Mouse (Mus musculus) heart, embryonic 14.5 days (tissue): Measurements from ENCODE around the gene Mylk2. TPM values are rescaled to one million over a fixed set of nuclear protein-coding genes. Genes with fewer than 3 reads are reported as not detected.

Source experiments
- ATAC-seq: fragments of 200-750 bp; cut with Nextera tagmentation; 2 replicates; pipeline ENCODE4 v1.8.0; 2017; ENCODE audit warnings: low read depth, moderate TSS enrichment; ENCODE audit not compliant: insufficient number of reproducible peaks, insufficient read depth, low FRiP score
- H3K27ac ChIP-seq, 2 experiments: fragments of 200-500 bp in 1 of 2; fragments of 300-500 bp in 1 of 2; sonication (generic) in 1 of 2; replicated peaks in 1 of 2; 2 replicates each; pipeline ENCODE4 v1.5.1; 2012 to 2014; ENCODE audit warnings: low read depth in 2 of 2, low read length in 2 of 2, control low read depth in 1 of 2, mild to moderate bottlenecking in 1 of 2, mixed read lengths in 1 of 2; ENCODE audit not compliant: control insufficient read depth in 1 of 2, insufficient read depth in 1 of 2
- H3K27me3 ChIP-seq: fragments of 300-500 bp; sonication (generic); 2 replicates; pipeline ENCODE4 v1.6.1; 2014; ENCODE audit warnings: mild to moderate bottlenecking, low read length, control low read depth; ENCODE audit not compliant: control insufficient read depth, insufficient read depth
- H3K36me3 ChIP-seq: fragments of 300-500 bp; sonication (generic); 2 replicates; pipeline ENCODE4 v1.6.1; 2014; ENCODE audit warnings: mild to moderate bottlenecking, control low read depth, low read length, mixed read lengths; ENCODE audit not compliant: control insufficient read depth, insufficient read depth
- H3K4me1 ChIP-seq, 2 experiments: fragments of 200-500 bp in 1 of 2; fragments of 300-500 bp in 1 of 2; sonication (generic) in 1 of 2; 2 replicates each; pipeline ENCODE4 v1.6.1; 2012 to 2014; ENCODE audit warnings: low read length in 2 of 2, control low read depth in 1 of 2, mixed read lengths in 1 of 2; ENCODE audit not compliant: control insufficient read depth in 2 of 2, insufficient read depth in 2 of 2
- H3K4me2 ChIP-seq: fragments of 300-500 bp; sonication (generic); 2 replicates; pipeline ENCODE4 v1.6.1; 2014; ENCODE audit warnings: mild to moderate bottlenecking, low read length
- H3K4me3 ChIP-seq, 2 experiments: fragments of 200-500 bp in 1 of 2; fragments of 300-500 bp in 1 of 2; sonication (generic) in 1 of 2; 2 replicates each; pipeline ENCODE4 v1.5.1; 2012 to 2014; ENCODE audit warnings: low read length in 2 of 2, mild to moderate bottlenecking in 2 of 2, control low read depth in 1 of 2, low read depth in 1 of 2, moderate library complexity in 1 of 2; ENCODE audit not compliant: control insufficient read depth in 1 of 2, insufficient read depth in 1 of 2
- H3K9ac ChIP-seq: fragments of 300-500 bp; sonication (generic); 2 replicates; pipeline ENCODE4 v1.6.1; 2014; ENCODE audit warnings: mild to moderate bottlenecking, low read length
- H3K9me3 ChIP-seq: fragments of 300-500 bp; sonication (generic); 2 replicates; pipeline ENCODE4 v1.6.1; 2016; ENCODE audit warnings: low read length, control low read depth; ENCODE audit not compliant: control insufficient read depth
- WGBS: fragments of 180-500 bp; shearing (Covaris S2); extraction: QIAGEN DNeasy Blood & Tissue Kit; methylation state at CpG from one replicate; pipeline ENCODE4 v1.1.7; 2014; 5-methylcytosine and 5-hydroxymethylcytosine counted together
- polyA plus RNA-seq: library from polyadenylated mRNA; unstranded; fragments of >200 nt; fragmentation: Nextera tagmentation; extraction: Ambion mirVana; gene quantifications from 2 replicates; pipeline ENCODE4 v1.2.1, GENCODE M21; 2014

The Mylk2 gene
- polyA plus RNA-seq, 1 experiment from 2014 or later = not detected

- Histone ChIP-seq H3K4me3 (no peak overlapping the region), H3K4me2 (no peak overlapping the region), H3K9me3 (no peaks in the 10 kb centered on the region), H3K9ac (no peak overlapping the region), H3K4me1 (peaks cover 13 to 23% of the 10 kb centered on the region in 2 experiments; a peak in 3 of 4 replicates), H3K27ac (peak overlapping the region in 1 of 2 experiments; percentile 72; a peak in 1 of 4 replicates), H3K36me3 (no peaks in the 10 kb centered on the region), H3K27me3 (no peaks in the 10 kb centered on the region)
- no peak for ATAC-seq
- 57% methylated on average over 5 of the region's 5 CpGs for WGBS
Observed at GRCm38 (mm10) chr2:152924543-152924942, 13.4 kb downstream of the Mylk2 start.

GRCm38 (mm10) chr2:152925189-152925872 lies 14.2 kb downstream of the Mylk2 start:
- Histone ChIP-seq H3K36me3 (no peaks in the 10 kb centered on the region), H3K9me3 (no peaks in the 10 kb centered on the region), H3K4me1 (peaks cover 16 to 27% of the 10 kb centered on the region in 2 experiments; a peak in 3 of 4 replicates), H3K4me2 (no peak overlapping the region), H3K9ac (no peak overlapping the region), H3K4me3 (no peak overlapping the region), H3K27me3 (no peaks in the 10 kb centered on the region), H3K27ac (peak overlapping the region; percentile 6 to 72)
- peak; percentile 49 for ATAC-seq
- WGBS = 47% methylated on average over 11 of the region's 11 CpGs

GRCm38 (mm10) chr2:152926896-152927295 lies 15.7 kb downstream of the Mylk2 start:
- Histone ChIP-seq H3K36me3 (no peaks in the 10 kb centered on the region), H3K4me1 (peaks cover 23 to 34% of the 10 kb centered on the region in 2 experiments), H3K9ac (no peak overlapping the region), H3K9me3 (no peaks in the 10 kb centered on the region), H3K27ac (peak overlapping the region in 1 of 2 experiments; percentile 7; a peak in 1 of 4 replicates), H3K27me3 (no peaks in the 10 kb centered on the region), H3K4me2 (no peak overlapping the region), H3K4me3 (no peak overlapping the region)
- WGBS = 75% methylated on average over 9 of the region's 9 CpGs
- no peak for ATAC-seq

GRCm38 (mm10) chr2:152927371-152927770 lies 16.2 kb downstream of the Mylk2 start:
- Histone ChIP-seq H3K9ac (no peak overlapping the region), H3K27me3 (no peaks in the 10 kb centered on the region), H3K4me2 (no peak overlapping the region), H3K9me3 (no peaks in the 10 kb centered on the region), H3K27ac (peak overlapping the region in 1 of 2 experiments; percentile 7; a peak in 1 of 4 replicates), H3K4me3 (no peak overlapping the region), H3K36me3 (no peaks in the 10 kb centered on the region), H3K4me1 (peaks cover 23 to 34% of the 10 kb centered on the region in 2 experiments)
- no peak for ATAC-seq
- WGBS = 28% methylated on average over 5 of the region's 5 CpGs

GRCm38 (mm10) chr2:152928219-152928987 lies 17.3 kb downstream of the Mylk2 start:
- Histone ChIP-seq H3K9me3 (no peaks in the 10 kb centered on the region), H3K4me2 (no peak overlapping the region), H3K9ac (no peak overlapping the region), H3K4me1 (peaks cover 25 to 34% of the 10 kb centered on the region in 2 experiments), H3K27me3 (no peaks in the 10 kb centered on the region), H3K27ac (peak overlapping the region; percentile 47 to 61), H3K36me3 (no peaks in the 10 kb centered on the region), H3K4me3 (no peak overlapping the region)
- WGBS = 53% methylated on average over 14 of the region's 14 CpGs
- no peak for ATAC-seq

- Histone ChIP-seq H3K4me1 (peaks cover 25 to 34% of the 10 kb centered on the region in 2 experiments), H3K27me3 (no peaks in the 10 kb centered on the region), H3K4me3 (no peak overlapping the region), H3K27ac (peak overlapping the region; percentile 47 to 61), H3K9ac (no peak overlapping the region), H3K4me2 (no peak overlapping the region), H3K9me3 (no peaks in the 10 kb centered on the region), H3K36me3 (no peaks in the 10 kb centered on the region)
- WGBS = 60% methylated on average over 3 of the region's 3 CpGs
- ATAC-seq = no peak
Observed at GRCm38 (mm10) chr2:152928988-152929370, 17.8 kb downstream of the Mylk2 start.

GRCm38 (mm10) chr2:152930276-152930675 lies 19.1 kb downstream of the Mylk2 start:
- peak overlapping the region; percentile 39; the same call in 1 of the 2 replicates for H3K4me2 ChIP-seq
- 0 out of 2 replicates have a peak, but pooled peaks cover 1% of the 10 kb centered on the region for H3K27me3 ChIP-seq
- H3K9ac ChIP-seq = no peak overlapping the region; the same call in 1 of the 2 replicates
- H3K36me3 ChIP-seq = no peaks in the 10 kb centered on the region
- ATAC-seq = peak; percentile 20; the same call in 1 of the 2 replicates
- H3K4me3 ChIP-seq = no peak overlapping the region
- peak overlapping the region in 1 of 2 experiments; percentile 70; a peak in 2 of 4 replicates for H3K27ac ChIP-seq
- H3K9me3 ChIP-seq = no peaks in the 10 kb centered on the region
- 40% methylated on average over 2 of the region's 2 CpGs for WGBS
- peaks cover 25 to 32% of the 10 kb centered on the region in 2 experiments for H3K4me1 ChIP-seq
